8 mouse cellular contexts compared by ENCODE assay signal in genomic region chr3:108535896-108536516, GRCm38 (mm10). TPM values are rescaled to one million over a fixed set of nuclear protein-coding genes. Genes with fewer than 3 reads are reported as not detected.
DNase-seq lines count a peak whose midpoint lies in the region; ATAC-seq and TF ChIP-seq lines count a peak whose summit lies in the region.

No protein-coding gene starts in this region.

- DNase-seq in lung, adult 2 months = peak; percentile 29
- DNase-seq in lung, postnatal 25 days (ENCODE audit: low spot score) = no peak
- DNase-seq in forebrain, embryonic 10.5 days (ENCODE audit: extremely low spot score, low spot score) = peak; percentile 12
- no peak for DNase-seq in adrenal gland, adult 8-10 months
- no peak for DNase-seq in gastrocnemius, postnatal 25 days
- DNase-seq in embryo, embryonic 10 days (ENCODE audit: low spot score) = no peak

- H3K4me1 ChIP-seq in lung, adult 2 months (ENCODE audit: control insufficient read depth, insufficient read depth, low read length) = no peaks in the 10 kb centered on the region; the same call in 1 of the 2 replicates
- peaks cover 18% of the 10 kb centered on the region for H3K4me1 ChIP-seq in forebrain, embryonic 10.5 days
- peaks cover 8% of the 10 kb centered on the region; the same call in 1 of the 2 replicates for H3K4me1 ChIP-seq in hindbrain, embryonic 16.5 days (ENCODE audit: control insufficient read depth, insufficient read depth, low read depth, low read length)
- H3K4me1 ChIP-seq in neural tube, embryonic 12.5 days = peaks cover 10% of the 10 kb centered on the region; the same call in 1 of the 2 replicates

- TF ChIP-seq POLR2A in lung, adult 2 months (IDR thresholded peaks at IDR 0.05; ENCODE audit: borderline replicate concordance, extremely low read depth, low read depth, low read length) = peak; percentile 26; the same call in 1 of the 2 replicates

- H3K9me3 ChIP-seq in forebrain, embryonic 10.5 days = no peaks in the 10 kb centered on the region
- H3K9me3 ChIP-seq in hindbrain, embryonic 16.5 days (ENCODE audit: control insufficient read depth, low read length) = no peaks in the 10 kb centered on the region
- H3K9me3 ChIP-seq in neural tube, embryonic 12.5 days = no peaks in the 10 kb centered on the region

- peak overlapping the region; percentile 67 for H3K9ac ChIP-seq in hindbrain, embryonic 16.5 days (ENCODE audit: low read depth, low read length)
- no peak overlapping the region for H3K9ac ChIP-seq in neural tube, embryonic 12.5 days

- peak overlapping the region; percentile 67 for H3K4me2 ChIP-seq in hindbrain, embryonic 16.5 days (ENCODE audit: low read length)
- peak overlapping the region; percentile 93 for H3K4me2 ChIP-seq in neural tube, embryonic 12.5 days (replicated peaks)

- H3K4me3 ChIP-seq in lung, adult 2 months (replicated peaks; ENCODE audit: extremely low read depth, low read depth, low read length) = peak overlapping the region; percentile 42
- peak overlapping the region; percentile 65 for H3K4me3 ChIP-seq in forebrain, embryonic 10.5 days
- H3K4me3 ChIP-seq in hindbrain, embryonic 16.5 days (ENCODE audit: low read length) = peak overlapping the region; percentile 45
- peak overlapping the region; percentile 43 for H3K4me3 ChIP-seq in neural tube, embryonic 12.5 days

- H3K27me3 ChIP-seq in forebrain, embryonic 10.5 days (ENCODE audit: poor library complexity, severe bottlenecking) = peaks cover 34% of the 10 kb centered on the region
- peaks cover 2% of the 10 kb centered on the region; the same call in 1 of the 2 replicates for H3K27me3 ChIP-seq in hindbrain, embryonic 16.5 days (replicated peaks; ENCODE audit: control insufficient read depth, insufficient read depth, low read length)
- H3K27me3 ChIP-seq in neural tube, embryonic 12.5 days (replicated peaks) = peaks cover 13% of the 10 kb centered on the region; the same call in 1 of the 2 replicates

- ATAC-seq in hindbrain, embryonic 16.5 days = peak; percentile 3; the same call in 1 of the 2 replicates
- peak; percentile 12; the same call in 1 of the 2 replicates for ATAC-seq in neural tube, embryonic 12.5 days (ENCODE audit: low FRiP score, low read depth)

- H3K27ac ChIP-seq in forebrain, embryonic 10.5 days = no peak overlapping the region
- H3K27ac ChIP-seq in hindbrain, embryonic 16.5 days (ENCODE audit: low read depth, low read length) = peak overlapping the region; percentile 77
- H3K27ac ChIP-seq in neural tube, embryonic 12.5 days = no peak overlapping the region

- 6% methylated on average over 15 of the region's 15 CpGs for WGBS in lung, adult 2 months
- WGBS in forebrain, embryonic 10.5 days = 6% methylated on average over 15 of the region's 15 CpGs
- WGBS in hindbrain, embryonic 16.5 days = 5% methylated on average over 15 of the region's 15 CpGs
- 5% methylated on average over 15 of the region's 15 CpGs for WGBS in neural tube, embryonic 12.5 days

- TF ChIP-seq CTCF in lung, adult 2 months (IDR thresholded peaks at IDR 0.05; ENCODE audit: insufficient read depth, low read length) = no peak

- H3K36me3 ChIP-seq in forebrain, embryonic 10.5 days (replicated peaks) = no peaks in the 10 kb centered on the region
- no peaks in the 10 kb centered on the region for H3K36me3 ChIP-seq in hindbrain, embryonic 16.5 days (ENCODE audit: control insufficient read depth, insufficient read depth, low read length)
- H3K36me3 ChIP-seq in neural tube, embryonic 12.5 days = no peaks in the 10 kb centered on the region

RNA-seq across cellular contexts. Expression of gene 5330417C22Rik, which starts 0.3 kb away (rescaled TPM):
- 45.7 and 56.3 TPM in 2 replicates for polyA plus RNA-seq in lung, adult 2 months (2012; rRNA removed)
- 1.1 and 1.2 TPM in 2 replicates for polyA plus RNA-seq in forebrain, embryonic 10.5 days (2016; fragmentation: Nextera tagmentation; extraction: Ambion mirVana)
- polyA plus RNA-seq in hindbrain, embryonic 16.5 days (2015; fragmentation: Nextera tagmentation; extraction: Ambion mirVana) = 16.0 and 18.5 TPM in 2 replicates
- 4.6 TPM in 2 replicates for polyA plus RNA-seq in neural tube, embryonic 12.5 days (2016; fragmentation: Nextera tagmentation; extraction: Ambion mirVana)
- total RNA-seq in adrenal gland, adult 8-10 months (2022) = 1 to 10 TPM; 2.4 to 6.9 (median 3.9) TPM
- total RNA-seq in gastrocnemius, postnatal 25 days (2021) = not detected

RNA-seq across cellular contexts. Expression of gene 1700013F07Rik, which starts 2.1 kb away (rescaled TPM):
- 7.1 and 7.7 TPM in 2 replicates for polyA plus RNA-seq in lung, adult 2 months (2012; rRNA removed)
- polyA plus RNA-seq in forebrain, embryonic 10.5 days (2016; fragmentation: Nextera tagmentation; extraction: Ambion mirVana) = 0.29 and 0.42 TPM in 2 replicates
- 1.9 and 2.7 TPM in 2 replicates for polyA plus RNA-seq in hindbrain, embryonic 16.5 days (2015; fragmentation: Nextera tagmentation; extraction: Ambion mirVana)
- polyA plus RNA-seq in neural tube, embryonic 12.5 days (2016; fragmentation: Nextera tagmentation; extraction: Ambion mirVana) = 0.32 TPM in 1 of 2 replicates, not detected in the other
- total RNA-seq in adrenal gland, adult 8-10 months (2022) = under 1 TPM in 2 of 4 experiments, not detected in 2; 0.45 to 0.59 TPM
- not detected for total RNA-seq in gastrocnemius, postnatal 25 days (2021)

RNA-seq across cellular contexts. Expression of gene Tmem167b, which starts 26.3 kb away (rescaled TPM):
- polyA plus RNA-seq in lung, adult 2 months (2012; rRNA removed) = 7.0 and 9.8 TPM in 2 replicates
- 36.9 and 37.9 TPM in 2 replicates for polyA plus RNA-seq in forebrain, embryonic 10.5 days (2016; fragmentation: Nextera tagmentation; extraction: Ambion mirVana)
- polyA plus RNA-seq in hindbrain, embryonic 16.5 days (2015; fragmentation: Nextera tagmentation; extraction: Ambion mirVana) = 51.0 and 54.3 TPM in 2 replicates
- 55.3 and 56.7 TPM in 2 replicates for polyA plus RNA-seq in neural tube, embryonic 12.5 days (2016; fragmentation: Nextera tagmentation; extraction: Ambion mirVana)
- 10 to 100 TPM; 63.6 to 76.6 (median 68.7) TPM for total RNA-seq in adrenal gland, adult 8-10 months (2022)
- total RNA-seq in gastrocnemius, postnatal 25 days (2021) = 10 to 100 TPM; 13.0 to 15.1 TPM

RNA-seq across cellular contexts. Expression of gene Taf13, which starts 35.5 kb away (rescaled TPM):
- 2.0 and 4.0 TPM in 2 replicates for polyA plus RNA-seq in lung, adult 2 months (2012; rRNA removed)
- polyA plus RNA-seq in forebrain, embryonic 10.5 days (2016; fragmentation: Nextera tagmentation; extraction: Ambion mirVana) = 58.2 and 59.8 TPM in 2 replicates
- polyA plus RNA-seq in hindbrain, embryonic 16.5 days (2015; fragmentation: Nextera tagmentation; extraction: Ambion mirVana) = 46.7 and 52.4 TPM in 2 replicates
- polyA plus RNA-seq in neural tube, embryonic 12.5 days (2016; fragmentation: Nextera tagmentation; extraction: Ambion mirVana) = 72.6 and 77.8 TPM in 2 replicates
- total RNA-seq in adrenal gland, adult 8-10 months (2022) = 10 to 100 TPM; 26.3 to 35.0 (median 29.7) TPM
- total RNA-seq in gastrocnemius, postnatal 25 days (2021) = 10 to 100 TPM; 17.6 to 18.3 TPM

RNA-seq across cellular contexts. Expression of gene Wdr47, which starts 55.1 kb away (rescaled TPM):
- polyA plus RNA-seq in lung, adult 2 months (2012; rRNA removed) = 5.7 and 8.3 TPM in 2 replicates
- 14.9 TPM in 2 replicates for polyA plus RNA-seq in forebrain, embryonic 10.5 days (2016; fragmentation: Nextera tagmentation; extraction: Ambion mirVana)
- polyA plus RNA-seq in hindbrain, embryonic 16.5 days (2015; fragmentation: Nextera tagmentation; extraction: Ambion mirVana) = 103 and 108 TPM in 2 replicates
- polyA plus RNA-seq in neural tube, embryonic 12.5 days (2016; fragmentation: Nextera tagmentation; extraction: Ambion mirVana) = 66.6 and 72.1 TPM in 2 replicates
- 10 to 100 TPM; 11.7 to 19.3 (median 15.3) TPM for total RNA-seq in adrenal gland, adult 8-10 months (2022)
- total RNA-seq in gastrocnemius, postnatal 25 days (2021) = 1 to 10 TPM; 3.0 to 6.4 TPM

Comparison
In these comparisons a context has a peak if more than half of its experiments do, and no peak if none do; other contexts are left out.
1. DNase-seq: peak in lung, adult 2 months (single experiment) and forebrain, embryonic 10.5 days (single experiment); none in lung, postnatal 25 days (single experiment), adrenal gland, adult 8-10 months (single experiment), gastrocnemius, postnatal 25 days (single experiment) and embryo, embryonic 10 days (single experiment).
2. Peak in every context shown above with its lines, with median percentiles within 50 percentile points of each other: H3K4me3 ChIP-seq.